Mouse (Mus musculus): Measurements from ENCODE around the gene Mtm1.

The Mtm1 gene

DNA sequence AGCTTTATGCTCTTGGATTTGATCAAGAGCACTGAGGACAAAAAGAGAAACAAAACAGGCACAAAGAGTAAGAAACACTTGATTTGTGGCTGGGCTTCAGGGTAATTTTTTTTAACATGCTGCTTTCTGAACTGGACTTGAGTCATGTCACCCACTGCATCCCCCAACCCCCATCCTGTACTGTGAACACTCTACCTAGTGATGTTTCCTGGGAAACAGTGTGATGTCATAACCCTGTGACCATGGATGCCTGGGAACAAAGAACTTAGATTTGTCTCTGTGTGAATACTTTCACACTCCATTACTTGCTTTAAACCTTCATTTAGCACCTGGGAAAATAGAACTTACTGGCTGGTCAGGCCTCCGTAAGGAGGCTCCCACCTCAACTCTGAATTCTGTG, at the start of gene Mtm1:
Gene Mtm1 (plus strand): TSS at position 301 of the 400 bp plus-strand sequence.
- DNase-seq (ENCODE audit: low spot score) = no peak

DNA sequence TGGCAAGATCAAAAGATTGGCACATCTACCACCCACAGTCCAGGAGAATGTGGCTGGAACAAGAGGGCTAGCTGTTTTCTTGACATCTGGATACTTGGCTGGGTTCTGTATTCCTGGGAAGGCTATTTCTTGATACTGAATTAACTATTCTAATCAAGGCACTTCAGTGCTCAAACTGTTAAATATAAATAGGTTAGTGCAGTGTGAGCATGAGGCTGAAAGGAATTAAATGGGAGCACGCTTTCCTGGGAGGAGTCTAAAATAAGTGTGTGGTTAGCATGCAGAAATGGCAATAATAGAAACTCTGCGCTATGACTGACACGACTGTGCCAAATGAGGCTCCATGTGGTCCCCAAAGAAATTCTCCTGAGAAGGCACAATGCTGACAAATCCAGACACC, 29.0 kb upstream of the Mtm1 start:
- DNase-seq (ENCODE audit: low spot score) = no peak

DNA sequence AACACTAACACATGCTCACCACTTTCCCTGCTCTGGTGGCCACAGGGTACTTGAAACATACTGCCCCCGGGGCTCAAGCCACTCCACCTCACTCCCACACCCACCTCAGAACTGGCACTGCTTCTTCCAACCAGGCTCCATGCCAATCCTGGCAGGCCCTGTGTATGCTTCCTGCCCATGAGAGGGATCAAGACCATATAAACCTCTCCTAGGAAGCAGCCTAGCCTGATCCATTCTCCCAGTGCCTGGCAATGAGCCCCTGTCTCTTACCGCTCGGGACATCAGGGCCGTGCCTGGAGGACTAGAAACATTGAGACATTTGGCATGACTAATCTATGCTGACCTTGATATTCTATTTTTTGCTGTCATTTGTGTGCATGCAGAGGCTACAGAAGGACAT, 26.9 kb upstream of the Mtm1 start:
- peak; percentile 17 for DNase-seq (ENCODE audit: low spot score)

DNA sequence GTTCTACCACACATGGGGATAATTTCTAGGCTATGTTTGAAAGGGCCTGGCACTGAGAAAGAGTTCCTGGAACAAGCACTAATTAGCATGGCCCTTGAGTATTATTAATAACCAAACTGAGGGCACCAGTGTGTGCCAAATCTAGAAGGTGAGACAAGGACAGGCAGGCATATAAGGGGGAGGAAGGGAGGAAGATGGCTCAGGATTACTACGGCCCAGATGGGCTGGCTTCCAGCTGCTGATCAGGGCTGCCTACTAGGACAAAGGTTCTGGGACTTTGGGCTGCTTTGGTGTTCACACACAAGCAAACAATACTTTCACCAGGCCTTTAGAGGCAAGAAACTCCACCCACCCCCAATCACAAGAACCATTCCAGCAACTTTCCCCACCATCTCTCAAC, 24.2 kb upstream of the Mtm1 start:
- peak; percentile 6 for DNase-seq (ENCODE audit: low spot score)

DNA sequence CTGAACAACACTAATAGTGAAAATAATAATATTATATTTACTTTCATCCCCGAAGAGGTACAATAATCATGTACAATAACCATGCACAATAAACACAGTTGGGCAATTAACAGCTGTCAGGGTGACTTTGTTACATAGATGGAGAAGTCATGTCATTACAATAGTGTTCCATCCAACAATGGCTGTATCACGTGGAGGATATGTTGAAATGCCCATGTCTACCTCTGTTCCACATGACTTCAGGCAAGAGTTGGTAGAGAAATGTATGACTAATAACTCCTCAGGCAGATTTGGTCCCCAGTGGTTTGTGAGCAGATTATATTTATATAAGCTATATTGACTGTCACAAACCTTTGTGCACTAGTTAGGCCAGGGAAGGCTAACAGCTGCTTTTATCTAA, 5.8 kb upstream of the Mtm1 start:
- no peak for DNase-seq (ENCODE audit: low spot score)

DNA sequence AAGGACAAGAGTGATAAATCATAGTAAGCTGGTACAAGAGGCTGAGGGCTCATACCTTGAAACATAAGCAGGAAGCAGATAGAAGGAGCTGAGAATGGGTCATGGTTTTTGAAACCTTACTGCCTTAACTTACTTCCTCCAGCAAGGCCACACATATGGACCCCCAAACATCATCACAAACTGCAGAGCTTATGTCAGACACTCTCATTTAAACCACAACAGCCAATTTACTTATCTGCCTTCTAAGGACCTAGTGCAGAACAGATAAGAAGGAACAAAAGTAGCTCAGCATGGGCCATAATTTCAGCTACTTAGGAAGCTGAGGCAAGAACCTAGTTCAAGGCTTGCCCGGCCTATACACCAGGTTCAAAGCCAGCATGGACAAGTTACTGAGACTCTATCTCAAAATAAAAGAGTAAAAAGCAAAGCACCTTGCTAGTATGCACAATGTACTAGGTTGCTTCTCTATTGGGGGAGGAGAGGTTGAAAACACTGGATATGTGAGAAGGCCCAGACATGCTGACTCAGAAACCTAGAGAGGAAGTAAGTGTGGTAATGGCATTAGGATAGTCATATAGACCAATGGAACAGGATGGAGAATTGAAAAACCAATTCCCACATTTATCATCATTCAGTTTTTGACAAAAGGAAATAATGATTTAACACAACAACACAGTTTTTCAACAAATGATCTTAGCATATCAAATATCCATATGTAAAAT, 4.6 kb upstream of the Mtm1 start:
- no peak for DNase-seq (ENCODE audit: low spot score)

DNA sequence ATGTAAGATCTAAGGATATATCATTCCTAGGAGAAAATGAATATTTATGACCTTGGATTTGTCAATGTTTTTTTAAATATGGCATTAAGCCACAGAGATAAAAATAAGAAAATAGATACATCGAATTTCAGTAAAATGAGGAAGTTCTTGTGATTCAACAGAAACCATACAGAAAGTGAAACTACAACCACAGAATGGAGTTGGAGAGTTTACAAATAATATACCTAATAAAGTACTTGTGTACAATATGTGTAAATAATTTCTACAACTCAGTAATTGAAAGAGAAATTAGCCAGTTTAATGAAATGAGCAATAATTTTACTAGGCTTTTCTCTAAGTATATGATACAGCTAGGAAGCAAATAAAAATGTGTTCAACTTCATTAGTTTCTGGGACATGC, 4.0 kb upstream of the Mtm1 start:
- DNase-seq (ENCODE audit: low spot score) = no peak

DNA sequence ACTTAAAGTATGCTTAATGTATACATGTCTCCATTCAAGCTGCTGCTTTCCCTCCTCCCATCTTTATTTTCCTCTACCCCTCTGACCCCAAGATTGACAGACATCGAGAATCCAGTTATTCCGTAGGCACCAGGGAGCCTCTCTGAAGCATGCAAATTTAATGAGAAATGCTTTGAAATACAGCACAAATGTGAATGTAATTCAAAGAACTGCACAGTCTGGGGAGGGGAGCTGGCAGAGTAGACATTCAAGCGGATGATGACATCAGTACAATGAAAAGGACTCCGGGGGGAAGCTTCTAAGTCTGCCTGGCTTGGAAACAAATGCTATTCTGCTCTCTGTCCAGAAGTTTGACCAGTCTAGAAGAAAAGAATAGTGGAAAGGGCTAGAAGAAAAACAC, 2.3 kb downstream of the Mtm1 start:
- no peak for DNase-seq (ENCODE audit: low spot score)

DNA sequence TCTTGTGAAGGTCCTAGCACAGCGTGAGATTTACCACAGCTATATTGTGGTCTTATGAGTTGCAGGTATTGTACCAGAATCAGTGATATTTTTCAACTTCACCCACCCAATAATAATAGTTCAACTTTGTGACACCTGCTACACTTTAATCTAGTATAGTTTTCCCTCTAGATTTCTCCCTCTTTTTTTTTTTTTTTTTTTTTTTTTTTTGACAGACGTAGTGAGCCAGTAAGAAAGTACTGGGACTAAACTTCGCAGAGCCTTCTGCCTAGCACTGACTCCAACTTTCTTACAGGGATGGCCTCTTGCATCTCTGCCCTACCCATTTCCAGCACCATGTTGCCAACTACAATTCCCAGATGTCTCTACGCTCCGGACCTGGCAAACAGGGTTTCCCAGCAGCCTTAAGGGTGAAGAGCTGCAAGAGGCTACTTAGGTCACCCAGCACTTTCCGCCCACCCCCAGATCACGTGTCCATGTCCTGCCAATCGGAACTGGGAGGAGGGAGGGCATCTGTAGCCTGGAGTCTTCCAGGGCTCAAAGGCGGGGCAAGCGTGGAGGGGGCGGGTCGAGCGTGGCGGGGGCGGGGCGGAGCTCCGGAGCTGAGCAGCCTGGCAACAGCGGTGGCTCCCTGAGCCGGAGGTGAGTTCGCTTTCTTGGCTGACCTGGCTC, 4.0 kb downstream of the Mtm1 start:
- peak; percentile 89 for DNase-seq (ENCODE audit: low spot score)

DNA sequence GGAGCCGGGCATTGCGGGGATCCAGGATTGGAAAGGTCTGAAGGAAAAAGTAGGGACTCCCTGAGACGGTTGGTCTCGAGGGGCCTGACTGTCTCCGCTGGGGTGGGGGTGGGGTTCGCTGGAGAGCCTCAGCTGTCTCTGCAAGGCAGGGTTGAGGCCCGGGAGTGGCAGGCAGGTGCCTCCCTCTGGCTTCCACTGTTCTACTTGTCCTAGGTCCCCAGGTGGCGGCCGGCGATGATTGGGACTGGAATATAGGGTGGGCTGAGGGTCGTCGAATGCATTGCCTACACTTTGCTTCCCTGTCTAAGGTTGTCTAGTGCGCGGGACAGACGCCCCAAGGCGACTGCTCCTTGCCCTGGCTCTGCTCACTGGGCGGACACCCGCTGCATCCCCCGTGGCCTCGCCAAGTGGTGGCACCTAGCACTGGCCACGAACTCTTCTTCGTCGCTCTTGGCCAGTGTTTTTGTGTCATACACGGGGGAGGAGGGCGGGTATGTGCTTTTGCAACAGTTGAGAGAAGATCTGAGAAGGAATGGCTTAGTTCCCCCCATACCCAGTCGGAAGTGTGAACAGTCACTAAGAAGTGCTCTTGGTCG, 4.6 kb downstream of the Mtm1 start:
- peak; percentile 9 for DNase-seq (ENCODE audit: low spot score)

DNA sequence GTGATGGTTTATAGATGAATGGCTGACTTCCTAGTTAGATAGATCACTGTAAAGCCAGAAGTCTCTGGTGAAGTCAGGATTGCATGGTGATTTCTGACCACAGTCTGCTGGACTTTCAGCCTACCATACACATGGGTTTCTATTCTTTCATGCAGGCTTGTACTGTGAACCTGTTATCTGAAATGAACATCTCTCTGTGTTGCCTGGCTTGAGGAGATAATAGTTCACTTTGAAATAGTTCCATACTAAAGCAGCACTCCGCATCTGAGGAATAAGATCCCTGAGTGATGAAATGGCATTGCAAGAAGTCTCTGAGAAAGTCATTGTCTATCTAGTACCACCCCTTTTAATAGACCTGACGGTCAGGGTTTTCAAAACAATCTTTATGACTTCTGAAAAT, 6.3 kb downstream of the Mtm1 start:
- DNase-seq (ENCODE audit: low spot score) = no peak

DNA sequence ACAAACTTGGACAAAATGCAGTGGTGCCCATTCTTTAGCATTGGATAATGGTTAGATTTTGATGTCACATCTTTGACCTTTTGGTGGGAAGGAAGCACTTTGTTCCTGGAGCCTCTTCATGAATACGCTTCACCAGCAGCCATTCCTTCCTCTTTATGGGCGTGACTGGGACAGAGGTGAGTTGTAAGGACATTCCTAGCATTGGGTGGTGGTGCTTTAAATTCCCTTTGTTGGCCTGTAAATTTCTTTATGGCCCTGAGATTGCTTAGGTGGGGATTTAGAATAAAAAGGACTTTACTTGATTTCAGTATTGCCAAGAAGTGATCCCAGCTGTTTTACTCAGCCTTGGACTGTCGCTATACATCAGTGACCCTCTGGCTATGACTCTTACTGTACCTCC, 8.3 kb downstream of the Mtm1 start:
- DNase-seq (ENCODE audit: low spot score) = no peak

DNA sequence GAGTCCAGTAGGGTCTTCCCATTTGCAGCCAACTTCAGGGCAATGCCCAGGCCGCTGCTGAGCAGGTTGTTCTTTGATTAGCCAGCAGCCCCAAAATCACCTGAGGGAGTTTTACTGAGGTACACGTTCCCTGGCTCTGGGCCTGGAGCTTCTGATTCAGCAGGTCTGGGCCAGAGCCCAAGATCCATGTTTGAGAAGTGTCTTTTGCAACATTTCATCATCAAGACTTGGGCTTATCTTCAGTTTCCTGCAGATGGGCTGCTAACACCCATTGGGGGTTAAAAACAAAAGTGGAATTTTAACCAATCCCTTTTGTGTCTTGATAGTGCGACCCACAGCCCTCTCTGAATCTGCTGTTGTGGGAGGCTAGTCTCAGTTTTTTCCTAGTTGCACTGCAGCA, 10.3 kb downstream of the Mtm1 start:
- DNase-seq (ENCODE audit: low spot score) = no peak

DNA sequence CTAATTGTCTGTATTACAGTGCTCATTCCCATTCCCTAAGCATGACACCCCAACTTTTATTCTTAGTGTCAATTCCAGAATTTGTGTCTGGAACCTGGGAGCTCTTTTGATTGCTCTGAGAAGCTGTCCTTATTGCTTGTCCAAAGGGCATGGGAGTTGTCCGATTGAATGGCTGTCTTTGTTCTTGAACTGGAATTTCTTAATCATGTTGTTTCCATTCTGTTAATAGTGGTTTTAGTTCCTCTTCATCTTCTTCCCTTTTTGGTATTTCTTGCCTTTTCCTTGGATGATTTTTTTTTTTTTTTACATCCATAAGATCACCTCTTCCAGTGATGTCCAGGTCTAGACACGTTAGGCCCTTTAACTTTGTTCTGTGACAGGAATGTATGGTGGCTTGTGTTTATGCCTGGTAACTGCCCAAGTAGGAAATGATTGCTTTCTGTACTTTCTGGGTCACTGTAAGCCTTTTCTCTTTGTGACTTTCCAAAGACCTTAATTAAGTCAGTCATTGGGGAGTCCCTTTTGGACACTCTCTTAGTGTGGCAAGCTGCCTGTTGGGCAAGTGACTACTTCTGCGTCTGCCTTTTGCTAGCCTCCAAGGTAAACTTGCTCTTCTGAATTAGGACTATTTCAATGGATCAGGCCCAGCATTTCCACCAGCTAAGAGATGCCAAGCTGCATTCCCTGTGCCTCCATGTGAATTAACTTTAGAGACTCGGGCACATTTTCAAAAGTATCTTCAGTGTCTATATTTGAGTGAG, 12.3 kb downstream of the Mtm1 start:
- DNase-seq (ENCODE audit: low spot score) = no peak

DNA sequence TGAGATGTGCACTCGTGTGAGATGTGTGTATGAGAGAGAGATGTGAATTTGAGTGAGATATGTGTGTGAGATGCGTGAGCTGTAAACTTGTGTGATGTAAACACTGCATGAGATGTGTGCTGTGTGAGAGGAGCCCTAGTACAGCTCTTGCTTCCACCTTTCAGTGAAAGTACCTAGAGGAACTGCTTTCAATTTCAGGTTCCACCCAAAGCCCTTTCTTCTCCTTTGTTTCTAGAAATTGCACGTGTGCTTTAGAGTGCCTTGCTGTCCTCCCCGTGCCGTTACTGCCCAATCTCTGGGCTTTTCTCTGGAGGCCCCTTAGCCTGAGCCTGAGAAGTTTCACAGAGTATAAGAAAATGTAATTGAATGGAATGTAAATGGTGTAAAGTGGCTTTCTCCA, 16.3 kb downstream of the Mtm1 start:
- DNase-seq (ENCODE audit: low spot score) = no peak

DNA sequence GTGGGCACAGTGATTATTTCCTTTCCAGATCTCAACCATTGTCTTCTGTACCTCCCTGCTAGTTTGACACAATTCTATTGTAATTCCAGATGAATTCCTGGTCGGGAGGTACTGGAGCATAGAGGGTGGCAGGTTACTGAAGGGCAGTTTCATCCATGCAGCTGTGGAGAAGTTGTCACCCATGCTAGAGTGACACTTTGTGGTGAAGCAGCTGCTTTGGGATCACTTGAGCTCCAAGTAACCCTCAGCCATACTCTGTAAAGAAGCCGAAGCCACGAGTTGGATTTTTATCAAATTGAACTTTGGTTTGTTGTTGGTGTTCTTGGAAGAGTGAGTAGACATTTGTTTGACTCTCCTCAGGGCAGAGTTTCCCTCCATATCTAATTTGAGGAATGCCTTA, 17.6 kb downstream of the Mtm1 start:
- no peak for DNase-seq (ENCODE audit: low spot score)

DNA sequence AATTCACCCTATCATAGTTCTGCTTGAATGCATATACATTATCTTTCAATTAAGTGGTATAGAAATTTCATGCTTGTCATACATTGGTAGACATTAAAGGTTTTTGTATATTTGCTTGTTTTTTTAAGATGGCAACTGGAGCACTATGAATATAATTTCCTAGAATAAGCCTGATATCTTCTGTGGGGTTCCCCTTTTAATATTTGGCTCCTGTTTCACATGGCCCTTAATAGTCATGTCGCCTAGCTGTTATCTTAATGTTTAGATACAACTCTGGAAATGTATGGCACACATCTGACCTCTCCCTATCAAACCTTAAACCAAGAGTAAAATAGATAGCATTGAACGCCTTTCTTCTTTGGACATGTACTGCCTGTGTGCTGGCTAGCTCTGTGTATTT, 20.3 kb downstream of the Mtm1 start:
- no peak for DNase-seq (ENCODE audit: low spot score)

DNA sequence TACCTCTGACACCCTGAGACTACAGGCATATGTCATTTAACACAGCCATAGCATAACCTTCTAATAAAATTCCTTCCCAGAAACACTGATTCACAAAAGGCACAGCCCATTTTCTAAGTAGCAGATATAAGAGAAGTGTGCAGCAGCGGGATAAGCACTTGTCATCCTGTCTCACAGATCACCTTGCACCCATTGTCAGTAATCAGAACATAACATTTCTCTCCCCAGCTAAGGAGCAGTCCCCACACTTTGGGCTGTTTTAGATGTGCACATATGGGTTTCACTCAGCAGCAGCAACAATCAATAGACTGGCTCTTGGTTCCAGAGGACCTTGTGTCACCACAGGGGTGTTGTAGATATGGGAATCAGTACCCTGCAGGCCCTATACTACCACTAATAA, 45.9 kb downstream of the Mtm1 start:
- no peak for DNase-seq (ENCODE audit: low spot score)

DNA sequence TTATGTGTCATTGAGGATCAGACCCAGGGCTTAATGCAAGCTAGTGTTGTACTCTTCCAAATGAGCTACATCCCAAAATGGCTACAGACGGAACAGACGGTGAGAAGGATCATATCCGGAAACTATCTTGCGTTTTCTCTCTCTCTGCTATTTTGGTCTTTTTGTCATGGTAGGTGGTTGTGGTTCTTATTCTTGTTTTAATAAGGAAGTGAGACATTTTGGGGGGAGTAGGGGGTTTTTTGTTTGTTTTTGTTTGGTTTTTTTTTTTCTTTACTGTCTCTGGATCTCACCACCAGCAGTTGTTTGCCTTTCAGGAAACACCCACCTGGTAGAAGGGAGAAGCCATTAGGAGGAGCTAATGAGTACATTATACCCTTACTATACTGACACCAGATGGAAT, 50.3 kb downstream of the Mtm1 start:
- DNase-seq (ENCODE audit: low spot score) = no peak

DNA sequence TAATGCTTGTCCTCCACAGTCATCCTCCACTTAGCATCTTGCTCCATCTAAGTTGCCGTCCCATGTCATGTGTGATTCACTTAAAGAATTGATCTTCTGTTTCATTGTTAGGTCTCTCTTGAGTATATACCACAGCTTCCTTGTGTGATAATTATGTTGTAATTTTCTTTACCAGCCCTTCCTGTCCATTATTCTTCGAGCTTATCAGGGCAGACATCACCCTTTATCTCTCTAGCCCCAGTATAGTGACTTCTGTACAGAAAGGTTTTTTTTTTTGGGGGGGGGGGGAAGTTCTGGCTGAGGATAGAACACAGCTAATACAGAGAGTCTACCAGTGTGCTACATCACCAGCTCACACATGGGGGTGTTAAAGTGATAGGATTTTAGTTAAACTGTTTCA, 53.7 kb downstream of the Mtm1 start:
- DNase-seq (ENCODE audit: low spot score) = no peak

DNA sequence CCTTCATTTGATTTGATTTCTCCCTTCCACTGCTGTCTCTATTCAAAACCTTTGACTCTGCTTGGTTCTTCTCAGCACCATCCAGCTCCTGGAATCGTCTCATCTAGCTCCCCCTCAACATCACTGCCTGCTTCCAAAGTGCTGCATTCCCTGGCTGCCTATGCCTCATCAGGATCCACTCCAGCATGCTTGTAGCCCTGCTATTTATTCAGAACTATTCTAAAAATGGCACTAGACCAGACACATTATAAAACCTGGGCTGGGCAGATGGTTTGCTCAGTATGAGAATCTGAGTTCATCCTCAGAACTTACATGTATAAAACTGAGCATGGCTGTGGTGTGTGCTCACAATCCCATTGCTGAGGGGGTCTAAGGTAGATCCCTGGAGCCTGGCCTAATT, 58.4 kb downstream of the Mtm1 start:
- no peak for DNase-seq (ENCODE audit: low spot score)

DNA sequence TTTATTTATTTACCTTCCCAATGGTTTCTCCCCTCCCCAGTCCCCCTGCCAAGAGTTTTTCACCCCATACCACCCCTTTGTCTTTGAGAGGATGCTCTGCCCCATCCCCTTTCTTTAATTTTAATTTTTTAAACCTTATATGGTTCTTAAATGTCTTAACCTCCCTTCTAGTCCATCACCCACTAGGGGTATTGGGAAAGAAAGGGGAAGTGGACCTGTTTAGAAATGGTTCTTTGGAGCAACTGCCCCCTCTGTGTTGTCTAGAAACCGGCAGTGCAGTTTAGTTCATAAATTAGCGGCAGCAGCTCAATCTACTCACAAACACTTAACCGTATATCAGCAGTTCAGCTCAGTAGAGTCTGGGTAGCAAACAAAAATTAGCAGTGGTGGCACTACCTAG, 63.6 kb downstream of the Mtm1 start:
- DNase-seq (ENCODE audit: low spot score) = no peak

DNA sequence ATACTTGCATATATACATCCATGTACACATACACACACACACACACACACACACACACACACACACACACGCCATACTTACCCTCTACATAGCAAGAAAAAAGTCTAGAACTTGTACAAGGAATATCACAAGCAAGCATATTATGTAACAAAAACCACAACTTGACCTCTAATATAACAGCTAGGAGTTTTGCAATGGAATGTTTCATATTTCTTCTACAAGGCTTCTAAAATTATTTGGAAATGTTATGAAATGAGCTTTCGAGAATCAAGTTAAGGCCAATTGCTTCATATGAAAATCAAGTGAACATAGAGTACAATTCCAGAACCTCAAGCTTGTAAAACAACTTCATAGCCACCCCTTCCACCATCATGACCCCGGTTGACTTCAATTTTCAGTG, 74.9 kb downstream of the Mtm1 start:
- no peak for DNase-seq (ENCODE audit: low spot score)

Data from testis, postnatal 14 days (tissue).